Mouse (Mus musculus): ENCODE measurements around the gene Gm20822.
"Not testable (repeated sequence)": the region's sequence is repeated elsewhere in the genome, so short reads cannot be mapped to it uniquely, and the experiment has no call there.

Gm20822 gene

DNA sequence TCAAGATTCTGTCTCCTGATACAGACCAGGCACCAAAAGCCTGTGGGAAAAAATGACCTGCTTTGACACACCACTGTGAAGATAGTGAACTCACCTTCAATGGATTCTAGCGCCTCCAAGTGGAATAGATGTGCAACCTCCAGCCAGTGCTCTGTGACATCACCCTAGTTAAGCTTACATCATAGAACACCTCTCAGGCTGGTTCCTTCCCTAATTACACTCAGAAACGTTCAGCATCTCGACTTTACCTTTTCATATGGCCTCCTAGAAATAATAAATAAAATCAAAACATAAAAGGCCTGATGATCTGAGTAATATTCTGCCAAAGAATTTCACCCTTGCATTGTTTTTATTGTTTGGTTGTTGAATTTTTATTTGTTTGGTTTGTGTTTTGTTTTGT, at the start of gene Gm20822:
Gene Gm20822 (minus strand): TSS at position 101 of the 400 bp plus-strand sequence.
- DNase-seq (ENCODE audit: low read depth, low spot score) = not testable (repeated sequence)

All from ES-CJ7 (cell line).